Mouse (Mus musculus) midbrain, postnatal 0 days (tissue): ENCODE measurements around the gene Tent5c. TPM values are rescaled to one million over a fixed set of nuclear protein-coding genes. Genes with fewer than 3 reads are reported as not detected.
A peak's percentile ranks its signal among the peaks of the same experiment; 100 is the strongest.

Experiments
- ATAC-seq: fragments of 200-750 bp; cut with Nextera tagmentation; 2 replicates; pipeline ENCODE4 v1.8.0; 2017; ENCODE audit warnings: moderate number of reproducible peaks, mild to moderate bottlenecking, moderate TSS enrichment, moderate library complexity; ENCODE audit not compliant: low FRiP score
- DNase-seq: peaks from one replicate; pipeline ENCODE4 v3.0.0-alpha.2; 2015; ENCODE audit warnings: low spot score
- H3K27ac ChIP-seq: fragments of 300-500 bp; sonication (generic); 2 replicates; pipeline ENCODE4 v1.5.1; 2014; ENCODE audit warnings: low read depth, mild to moderate bottlenecking, low read length, mixed read lengths
- H3K27me3 ChIP-seq: fragments of 300-500 bp; sonication (generic); 2 replicates; pipeline ENCODE4 v1.6.1; 2014; ENCODE audit warnings: low read length, control low read depth, mixed read lengths; ENCODE audit not compliant: insufficient read depth
- H3K36me3 ChIP-seq: fragments of 300-500 bp; sonication (generic); 2 replicates; pipeline ENCODE4 v1.6.1; 2014; ENCODE audit warnings: low read length, control low read depth, mixed read lengths; ENCODE audit not compliant: insufficient read depth
- H3K4me1 ChIP-seq: fragments of 300-500 bp; sonication (generic); 2 replicates; pipeline ENCODE4 v1.6.1; 2014; ENCODE audit warnings: mild to moderate bottlenecking, control low read depth, antibody characterized with exemption, low read length, mixed read lengths; ENCODE audit not compliant: insufficient read depth
- H3K4me2 ChIP-seq: fragments of 300-500 bp; sonication (generic); 2 replicates; pipeline ENCODE4 v1.6.1; 2014; ENCODE audit warnings: low read depth, mild to moderate bottlenecking, low read length, mixed read lengths; ENCODE audit not compliant: poor library complexity, severe bottlenecking
- H3K4me3 ChIP-seq: fragments of 300-500 bp; sonication (generic); 2 replicates; pipeline ENCODE4 v1.5.1; 2014; ENCODE audit warnings: low read depth, mild to moderate bottlenecking, low read length, moderate library complexity
- H3K9ac ChIP-seq: fragments of 300-500 bp; sonication (generic); replicated peaks from 2 replicates; pipeline ENCODE4 v1.6.1; 2014; ENCODE audit warnings: mild to moderate bottlenecking, low read length, moderate library complexity, mixed read lengths; ENCODE audit not compliant: poor library complexity, severe bottlenecking
- H3K9me3 ChIP-seq: fragments of 300-500 bp; sonication (generic); 2 replicates; pipeline ENCODE4 v1.6.1; 2016; ENCODE audit warnings: low read length, control low read depth
- CTCF ChIP-seq: IDR thresholded peaks from 2 replicates; pipeline ENCODE4 v1.5.1; 2016; ENCODE audit warnings: antibody characterized with exemption, mild to moderate bottlenecking
- WGBS: fragments of 180-500 bp; shearing (Covaris S2); extraction: QIAGEN DNeasy Blood & Tissue Kit; methylation state at CpG from one replicate; pipeline ENCODE4 v1.1.7; 2014; 5-methylcytosine and 5-hydroxymethylcytosine counted together
- polyA plus RNA-seq: library from polyadenylated mRNA; unstranded; fragments of >200 nt; fragmentation: Nextera tagmentation; extraction: Ambion mirVana; gene quantifications from 2 replicates; pipeline ENCODE4 v1.2.1, GENCODE M21; 2015
- total RNA-seq: library from RNA; depleted of rRNA; stranded (reverse); fragments of >200 nt; gene quantifications from 2 replicates; pipeline ENCODE4 v1.2.3, GENCODE M21; 2014; rRNA removed

The Tent5c gene
- total RNA-seq (1.9 and 2.1 TPM in 2 replicates), polyA plus RNA-seq (0.56 and 0.69 TPM in 2 replicates)

GRCm38 (mm10) chr3:100489133-100490009 is at the start of gene Tent5c:
Tent5c (minus strand) TSS chr3:100489324.
- no peaks in the 10 kb centered on the region for H3K4me1 ChIP-seq
- ATAC-seq, result peak; percentile 89
- no peak for TF ChIP-seq CTCF
- no peaks in the 10 kb centered on the region for H3K9me3 ChIP-seq
- H3K27ac ChIP-seq, result no peak within 1 kb of the TSS
- peak within 1 kb of the TSS; percentile 39 for H3K9ac ChIP-seq
- peak within 1 kb of the TSS; percentile 81 for H3K4me3 ChIP-seq
- peak within 1 kb of the TSS; percentile 99 for H3K4me2 ChIP-seq
- peak; percentile 95 for DNase-seq
- peaks cover 34% of the 10 kb centered on the region for H3K27me3 ChIP-seq
- H3K36me3 ChIP-seq, result no peaks in the 10 kb centered on the region
- WGBS, result 0% methylated on average over 48 of the region's 73 CpGs

- H3K36me3 ChIP-seq, result no peaks in the 10 kb centered on the region
- H3K4me3 ChIP-seq, result no peak overlapping the region
- H3K4me1 ChIP-seq, result no peaks in the 10 kb centered on the region
- H3K27me3 ChIP-seq, result no peaks in the 10 kb centered on the region
- WGBS, result 94% methylated on average over 2 of the region's 2 CpGs
- DNase-seq, result no peak
- no peak overlapping the region for H3K4me2 ChIP-seq
- H3K9ac ChIP-seq, result no peak overlapping the region
- no peak for TF ChIP-seq CTCF
- no peaks in the 10 kb centered on the region for H3K9me3 ChIP-seq
- ATAC-seq, result no peak
- no peak overlapping the region for H3K27ac ChIP-seq
Measured at GRCm38 (mm10) chr3:100536686-100537085, 47.6 kb upstream of the Tent5c start.

- Histone ChIP-seq H3K27ac (no peak overlapping the region), H3K4me2 (no peak overlapping the region), H3K9me3 (no peaks in the 10 kb centered on the region), H3K4me1 (no peaks in the 10 kb centered on the region), H3K36me3 (no peaks in the 10 kb centered on the region), H3K9ac (no peak overlapping the region), H3K4me3 (no peak overlapping the region), H3K27me3 (no peaks in the 10 kb centered on the region)
- no peak for TF ChIP-seq CTCF
- DNase-seq (no peak), ATAC-seq (no peak)
- WGBS, result 86% methylated on average over 4 of the region's 4 CpGs
Measured at GRCm38 (mm10) chr3:100535902-100536301, 46.8 kb upstream of the Tent5c start.

GRCm38 (mm10) chr3:100535298-100535697 is 46.2 kb upstream of the Tent5c start:
- H3K4me2 ChIP-seq, result no peak overlapping the region
- TF ChIP-seq CTCF, result no peak
- H3K27ac ChIP-seq, result no peak overlapping the region
- ATAC-seq (no peak), DNase-seq (no peak)
- H3K9me3 ChIP-seq, result no peaks in the 10 kb centered on the region
- no peaks in the 10 kb centered on the region for H3K27me3 ChIP-seq
- WGBS, result 52% methylated on average over 3 of the region's 3 CpGs
- no peak overlapping the region for H3K4me3 ChIP-seq
- no peak overlapping the region for H3K9ac ChIP-seq
- no peaks in the 10 kb centered on the region for H3K36me3 ChIP-seq
- H3K4me1 ChIP-seq, result no peaks in the 10 kb centered on the region

- no peak for TF ChIP-seq CTCF
- WGBS, result 77% methylated on average over 3 of the region's 3 CpGs
Measured at GRCm38 (mm10) chr3:100534394-100534793, 45.3 kb upstream of the Tent5c start.

GRCm38 (mm10) chr3:100533429-100533828 is 44.3 kb upstream of the Tent5c start:
- Histone ChIP-seq H3K4me1 (no peaks in the 10 kb centered on the region), H3K9ac (no peak overlapping the region), H3K4me2 (no peak overlapping the region), H3K9me3 (no peaks in the 10 kb centered on the region), H3K27me3 (no peaks in the 10 kb centered on the region), H3K36me3 (no peaks in the 10 kb centered on the region), H3K4me3 (no peak overlapping the region), H3K27ac (no peak overlapping the region)
- no peak for DNase-seq
- no peak for ATAC-seq
- TF ChIP-seq CTCF, result no peak

More at GRCm38 (mm10) chr3:100534394-100534793, 45.3 kb upstream of the Tent5c start:
- no peaks in the 10 kb centered on the region for H3K9me3 ChIP-seq
- H3K4me1 ChIP-seq, result no peaks in the 10 kb centered on the region
- no peak for ATAC-seq
- H3K4me2 ChIP-seq, result no peak overlapping the region
- no peak overlapping the region for H3K27ac ChIP-seq
- no peaks in the 10 kb centered on the region for H3K36me3 ChIP-seq
- H3K9ac ChIP-seq, result no peak overlapping the region
- H3K27me3 ChIP-seq, result no peaks in the 10 kb centered on the region
- DNase-seq, result no peak
- H3K4me3 ChIP-seq, result no peak overlapping the region
